Mouse (Mus musculus) heart, postnatal 0 days (tissue): Measurements from ENCODE around the gene Ccdc32.

Source experiments
- CTCF ChIP-seq: IDR thresholded peaks from 2 replicates; pipeline ENCODE4 v1.5.1; 2016; ENCODE audit warnings: antibody characterized with exemption, control low read depth, low read depth
- EP300 ChIP-seq: IDR thresholded peaks from 2 replicates; pipeline ENCODE4 v1.6.1; 2016; ENCODE audit warnings: antibody characterized with exemption, low read depth

DNA sequence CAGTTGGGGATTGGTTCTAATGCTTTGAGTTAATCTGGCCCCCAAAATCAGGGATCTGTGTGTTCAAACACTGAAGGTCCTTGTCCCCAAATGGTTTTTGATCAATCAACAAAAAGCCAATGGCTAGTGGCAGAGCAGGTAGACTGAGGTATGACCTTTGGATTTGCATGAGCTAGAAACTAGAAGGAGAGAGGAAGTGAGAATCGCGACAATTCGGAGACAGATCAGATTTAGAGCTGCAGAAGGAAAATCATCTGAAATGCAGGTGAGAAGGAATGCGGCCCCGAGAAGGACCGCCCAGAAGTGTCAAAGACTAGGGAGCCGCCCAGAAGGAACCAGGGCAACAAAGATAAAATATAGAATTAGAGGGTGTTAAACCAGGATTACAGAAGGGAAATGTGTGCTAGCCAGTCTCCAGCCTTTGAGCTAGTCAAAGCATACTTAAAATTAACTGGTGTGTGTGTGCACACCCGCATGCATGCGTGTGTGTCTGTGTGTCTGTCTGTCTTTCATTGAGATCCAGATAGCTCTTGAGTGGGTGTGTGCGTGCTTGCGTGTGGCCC, 59.5 kb downstream of the Ccdc32 start:
- TF ChIP-seq CTCF = no peak
- no peak for TF ChIP-seq EP300
